Mouse (Mus musculus) heart, embryonic 14.5 days (tissue): ENCODE data around the gene Gm867. TPM values are rescaled to one million over a fixed set of nuclear protein-coding genes. Genes with fewer than 3 reads are reported as not detected.
A peak's percentile ranks its signal among the peaks of the same experiment; 100 is the strongest.

Source experiments
- ATAC-seq: fragments of 200-750 bp; cut with Nextera tagmentation; 2 replicates; pipeline ENCODE4 v1.8.0; 2017; ENCODE audit warnings: low read depth, moderate TSS enrichment; ENCODE audit not compliant: insufficient number of reproducible peaks, insufficient read depth, low FRiP score
- H3K27ac ChIP-seq, 2 experiments: fragments of 200-500 bp in 1 of 2; fragments of 300-500 bp in 1 of 2; sonication (generic) in 1 of 2; replicated peaks in 1 of 2; 2 replicates each; pipeline ENCODE4 v1.5.1; 2012 to 2014; ENCODE audit warnings: low read depth in 2 of 2, low read length in 2 of 2, control low read depth in 1 of 2, mild to moderate bottlenecking in 1 of 2, mixed read lengths in 1 of 2; ENCODE audit not compliant: control insufficient read depth in 1 of 2, insufficient read depth in 1 of 2
- H3K27me3 ChIP-seq: fragments of 300-500 bp; sonication (generic); 2 replicates; pipeline ENCODE4 v1.6.1; 2014; ENCODE audit warnings: mild to moderate bottlenecking, low read length, control low read depth; ENCODE audit not compliant: control insufficient read depth, insufficient read depth
- H3K36me3 ChIP-seq: fragments of 300-500 bp; sonication (generic); 2 replicates; pipeline ENCODE4 v1.6.1; 2014; ENCODE audit warnings: mild to moderate bottlenecking, control low read depth, low read length, mixed read lengths; ENCODE audit not compliant: control insufficient read depth, insufficient read depth
- H3K4me1 ChIP-seq, 2 experiments: fragments of 200-500 bp in 1 of 2; fragments of 300-500 bp in 1 of 2; sonication (generic) in 1 of 2; 2 replicates each; pipeline ENCODE4 v1.6.1; 2012 to 2014; ENCODE audit warnings: low read length in 2 of 2, control low read depth in 1 of 2, mixed read lengths in 1 of 2; ENCODE audit not compliant: control insufficient read depth in 2 of 2, insufficient read depth in 2 of 2
- H3K4me2 ChIP-seq: fragments of 300-500 bp; sonication (generic); 2 replicates; pipeline ENCODE4 v1.6.1; 2014; ENCODE audit warnings: mild to moderate bottlenecking, low read length
- H3K4me3 ChIP-seq, 2 experiments: fragments of 200-500 bp in 1 of 2; fragments of 300-500 bp in 1 of 2; sonication (generic) in 1 of 2; 2 replicates each; pipeline ENCODE4 v1.5.1; 2012 to 2014; ENCODE audit warnings: low read length in 2 of 2, mild to moderate bottlenecking in 2 of 2, control low read depth in 1 of 2, low read depth in 1 of 2, moderate library complexity in 1 of 2; ENCODE audit not compliant: control insufficient read depth in 1 of 2, insufficient read depth in 1 of 2
- H3K9ac ChIP-seq: fragments of 300-500 bp; sonication (generic); 2 replicates; pipeline ENCODE4 v1.6.1; 2014; ENCODE audit warnings: mild to moderate bottlenecking, low read length
- H3K9me3 ChIP-seq: fragments of 300-500 bp; sonication (generic); 2 replicates; pipeline ENCODE4 v1.6.1; 2016; ENCODE audit warnings: low read length, control low read depth; ENCODE audit not compliant: control insufficient read depth
- WGBS: fragments of 180-500 bp; shearing (Covaris S2); extraction: QIAGEN DNeasy Blood & Tissue Kit; methylation state at CpG from one replicate; pipeline ENCODE4 v1.1.7; 2014; 5-methylcytosine and 5-hydroxymethylcytosine counted together
- polyA plus RNA-seq: library from polyadenylated mRNA; unstranded; fragments of >200 nt; fragmentation: Nextera tagmentation; extraction: Ambion mirVana; gene quantifications from 2 replicates; pipeline ENCODE4 v1.2.1, GENCODE M21; 2014

Gm867 gene
- polyA plus RNA-seq, 1 experiment from 2014 or later = 0.28 TPM

DNA sequence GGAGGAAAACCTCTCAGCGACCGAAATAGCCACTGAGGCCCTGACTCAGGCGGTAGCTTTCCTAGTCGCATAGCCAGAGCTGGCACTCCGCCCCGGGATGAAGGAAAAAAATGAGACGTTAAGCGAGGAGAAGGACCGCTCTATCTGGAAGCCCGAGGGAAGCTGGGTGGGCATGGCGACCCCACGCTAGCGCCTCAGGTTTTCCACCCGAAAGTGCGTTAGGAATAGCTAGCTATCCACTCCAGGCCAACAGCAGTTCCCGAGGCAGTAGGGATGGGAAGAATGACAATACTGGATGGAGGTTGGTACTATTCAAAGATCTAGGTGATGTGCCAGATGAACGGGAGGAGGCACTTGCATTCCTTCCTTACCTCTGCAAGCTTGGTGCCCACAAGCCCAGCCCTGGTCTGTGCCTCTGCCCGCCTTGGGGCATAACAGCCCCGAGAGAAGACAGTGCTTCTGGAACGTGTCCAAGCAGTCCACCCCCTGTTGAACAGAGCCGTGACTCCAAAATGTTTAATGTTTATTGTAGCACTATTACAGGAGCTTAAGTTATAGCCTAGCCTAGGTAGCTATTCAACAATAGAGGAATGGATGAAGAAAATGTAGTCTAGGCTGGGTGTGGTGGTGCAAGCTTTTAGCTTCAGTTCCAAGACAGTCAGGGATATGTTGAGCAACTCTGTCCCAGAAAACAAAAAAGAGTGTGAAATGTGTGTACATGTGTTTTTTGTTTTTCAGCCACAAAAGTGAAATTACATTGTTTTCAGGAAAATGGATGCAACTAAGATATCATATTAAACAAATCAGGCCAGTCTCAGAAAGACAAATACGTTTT lies 18.5 kb downstream of the Gm867 start:
- Histone ChIP-seq H3K4me2 (peak overlapping the region; percentile 85), H3K27me3 (no peaks in the 10 kb centered on the region), H3K9me3 (no peaks in the 10 kb centered on the region), H3K36me3 (peaks cover 51% of the 10 kb centered on the region), H3K9ac (peak overlapping the region; percentile 92), H3K4me3 (peak overlapping the region; percentile 71 to 86), H3K27ac (peak overlapping the region; percentile 80 to 91), H3K4me1 (peaks cover 2 to 33% of the 10 kb centered on the region in 2 experiments)
- WGBS = 5% methylated on average over 22 of the region's 22 CpGs
- ATAC-seq = no peak

- Histone ChIP-seq H3K27me3 (no peaks in the 10 kb centered on the region), H3K36me3 (peaks cover 56% of the 10 kb centered on the region), H3K4me1 (peaks cover 2 to 33% of the 10 kb centered on the region in 2 experiments), H3K4me2 (peak within 1 kb of the TSS; percentile 85), H3K4me3 (peak within 1 kb of the TSS; percentile 71 to 86), H3K27ac (peak within 1 kb of the TSS; percentile 84 to 91), H3K9me3 (no peaks in the 10 kb centered on the region), H3K9ac (peak within 1 kb of the TSS; percentile 92)
- under 1% methylated on average over 72 of the region's 76 CpGs for WGBS
- peak; percentile 87 for ATAC-seq
Observed at GRCm38 (mm10) chr10:75921026-75921725, 19.3 kb downstream of the Gm867 start, which contains the start of gene Smarcb1. Smarcb1 (minus strand) TSS chr10:75921617.

DNA sequence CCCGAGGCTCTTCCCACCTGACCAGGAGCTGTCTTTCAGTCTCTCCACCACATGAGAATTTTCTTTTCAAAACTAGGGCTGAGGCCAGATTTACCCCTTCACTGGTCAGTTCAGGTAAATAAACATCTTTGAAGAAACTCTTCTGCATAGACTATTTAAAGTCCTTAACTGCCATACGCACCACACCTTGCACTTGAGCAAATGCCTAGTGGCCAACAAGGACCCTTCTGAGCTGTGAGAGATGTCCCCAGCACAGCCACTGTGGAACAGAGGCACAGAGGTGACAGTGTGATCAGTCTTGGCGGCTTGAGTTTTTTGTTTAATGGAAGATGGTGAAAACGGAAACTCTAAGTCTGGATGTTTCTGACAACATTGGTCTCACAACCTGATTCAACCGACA lies 21.4 kb downstream of the Gm867 start:
- no peak overlapping the region for H3K4me3 ChIP-seq
- no peak overlapping the region for H3K27ac ChIP-seq
- no peaks in the 10 kb centered on the region for H3K27me3 ChIP-seq
- no peaks in the 10 kb centered on the region for H3K9me3 ChIP-seq
- WGBS = 83% methylated on average over 5 of the region's 5 CpGs
- no peak for ATAC-seq
- H3K4me1 ChIP-seq = peaks cover 2 to 35% of the 10 kb centered on the region in 2 experiments
- H3K4me2 ChIP-seq = no peak overlapping the region
- no peak overlapping the region for H3K9ac ChIP-seq
- peaks cover 50% of the 10 kb centered on the region for H3K36me3 ChIP-seq

DNA sequence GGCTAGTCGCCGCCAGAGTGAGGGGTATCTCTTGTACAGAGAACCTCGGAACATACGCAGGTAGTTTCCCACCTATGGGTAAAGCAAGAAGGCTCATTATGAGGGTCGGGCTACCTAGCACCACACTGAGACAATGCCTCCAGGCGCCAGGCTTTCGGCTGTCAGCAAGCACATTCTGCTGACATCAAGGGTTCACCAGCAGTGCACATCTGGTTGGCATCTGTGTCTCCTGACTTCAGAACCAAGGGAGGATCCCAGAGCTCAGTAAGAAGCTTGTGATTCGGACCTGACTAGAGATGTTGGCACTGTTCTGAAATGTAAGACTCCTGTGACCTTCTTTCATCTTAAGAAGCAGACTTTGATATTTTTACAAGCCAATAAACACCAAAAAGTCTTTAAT lies 23.6 kb downstream of the Gm867 start:
- Histone ChIP-seq H3K4me2 (no peak overlapping the region), H3K27ac (no peak overlapping the region), H3K36me3 (peaks cover 56% of the 10 kb centered on the region), H3K4me1 (peaks cover 5 to 34% of the 10 kb centered on the region in 2 experiments), H3K27me3 (no peaks in the 10 kb centered on the region), H3K4me3 (no peak overlapping the region), H3K9ac (no peak overlapping the region), H3K9me3 (no peaks in the 10 kb centered on the region)
- no peak for ATAC-seq
- 80% methylated on average over 8 of the region's 8 CpGs for WGBS

GRCm38 (mm10) chr10:75915557-75915956 lies 24.9 kb downstream of the Gm867 start:
- no peak for ATAC-seq
- 42% methylated on average over 7 of the region's 7 CpGs for WGBS
- Histone ChIP-seq H3K4me1 (peaks cover 4 to 33% of the 10 kb centered on the region in 2 experiments), H3K36me3 (peaks cover 68% of the 10 kb centered on the region), H3K9me3 (no peaks in the 10 kb centered on the region), H3K9ac (no peak overlapping the region), H3K27ac (no peak overlapping the region), H3K4me3 (no peak overlapping the region), H3K4me2 (no peak overlapping the region), H3K27me3 (no peaks in the 10 kb centered on the region)

GRCm38 (mm10) chr10:75913013-75913589 lies 27.4 kb downstream of the Gm867 start:
- no peaks in the 10 kb centered on the region for H3K9me3 ChIP-seq
- no peak overlapping the region for H3K4me3 ChIP-seq
- H3K36me3 ChIP-seq = peaks cover 74% of the 10 kb centered on the region
- WGBS = 39% methylated on average over 6 of the region's 6 CpGs
- H3K4me1 ChIP-seq = peaks cover 3 to 12% of the 10 kb centered on the region in 2 experiments; a peak in 2 of 4 replicates
- no peak for ATAC-seq
- H3K27me3 ChIP-seq = no peaks in the 10 kb centered on the region
- H3K27ac ChIP-seq = no peak overlapping the region
- H3K9ac ChIP-seq = 0 out of 2 replicates have a peak overlapping the region, but pooled peaks have one; percentile 26
- no peak overlapping the region for H3K4me2 ChIP-seq

DNA sequence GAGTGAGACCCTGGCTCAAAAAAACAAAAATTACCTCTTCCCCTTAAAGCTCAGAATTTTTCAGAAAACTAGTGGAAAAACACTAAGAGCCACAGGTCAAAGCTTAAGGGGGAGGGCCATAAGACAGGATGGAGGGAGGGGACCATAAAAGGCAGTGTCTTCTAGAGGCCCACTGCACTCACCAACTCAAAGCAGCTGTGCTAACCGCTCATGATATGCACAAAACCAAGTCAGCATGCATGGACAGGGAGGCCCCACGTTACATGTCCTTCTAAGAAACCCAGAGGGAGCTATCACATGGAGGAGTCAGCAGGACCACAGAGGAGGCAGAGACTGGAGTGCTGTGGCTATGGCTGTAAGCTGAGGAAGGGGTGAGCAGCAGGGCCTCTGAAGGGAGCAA lies 29.8 kb downstream of the Gm867 start:
- no peak overlapping the region for H3K4me2 ChIP-seq
- no peak for ATAC-seq
- H3K9ac ChIP-seq = no peak overlapping the region
- H3K4me1 ChIP-seq = peaks cover 3 to 10% of the 10 kb centered on the region in 2 experiments; a peak in 2 of 4 replicates
- H3K27me3 ChIP-seq = no peaks in the 10 kb centered on the region
- 75% methylated on average over 2 of the region's 2 CpGs for whole genome bisulfite sequencing
- H3K9me3 ChIP-seq = no peaks in the 10 kb centered on the region
- H3K4me3 ChIP-seq = no peak overlapping the region
- H3K36me3 ChIP-seq = peaks cover 85% of the 10 kb centered on the region
- no peak overlapping the region for H3K27ac ChIP-seq
